Mouse (Mus musculus) MEL (cell line): Measurements from ENCODE around the gene Kidins220. TPM values are rescaled to one million over a fixed set of nuclear protein-coding genes. Genes with fewer than 3 reads are reported as not detected.

ENCODE experiments used
- DNase-seq: peaks from one replicate; pipeline ENCODE4 v3.0.0; 2011; ENCODE audit warnings: low read depth, low spot score
- H3K27ac ChIP-seq: 2 replicates; pipeline ENCODE4 v1.5.1; 2012; ENCODE audit warnings: low read depth, mild to moderate bottlenecking, control low read depth, low read length, moderate library complexity; ENCODE audit not compliant: control insufficient read depth
- H3K27me3 ChIP-seq, 2 experiments: fragments of 150-350 bp in 1 of 2; sonication (generic) in 1 of 2; 2 replicates each; pipeline ENCODE4 v1.6.1; 2012; ENCODE audit warnings: low read length in 2 of 2, mild to moderate bottlenecking in 2 of 2, improper control_type of control experiment in 1 of 2, moderate library complexity in 1 of 2; ENCODE audit not compliant: insufficient read depth in 2 of 2, control insufficient read depth in 1 of 2
- H3K36me3 ChIP-seq, 2 experiments: 2 replicates each; pipeline ENCODE4 v1.6.1; 2012 to 2014; ENCODE audit warnings: low read length in 2 of 2, improper control_type of control experiment in 1 of 2, inconsistent platforms in 1 of 2, mild to moderate bottlenecking in 1 of 2; ENCODE audit not compliant: insufficient read depth in 2 of 2, control insufficient read depth in 1 of 2
- H3K4me1 ChIP-seq, 2 experiments: fragments of 150-350 bp in 1 of 2; sonication (generic) in 1 of 2; 2 replicates each; pipeline ENCODE4 v1.6.1; 2012; ENCODE audit warnings: low read length in 2 of 2, improper control_type of control experiment in 1 of 2, mild to moderate bottlenecking in 1 of 2; ENCODE audit not compliant: insufficient read depth in 2 of 2, control insufficient read depth in 1 of 2
- H3K4me3 ChIP-seq, 2 experiments: fragments of 150-350 bp in 1 of 2; sonication (generic) in 1 of 2; 2 replicates each; pipeline ENCODE4 v1.5.1; 2012; ENCODE audit warnings: low read depth in 2 of 2, low read length in 2 of 2, mild to moderate bottlenecking in 2 of 2, moderate library complexity in 2 of 2, control low read depth in 1 of 2, improper control_type of control experiment in 1 of 2; ENCODE audit not compliant: control insufficient read depth in 1 of 2, insufficient read depth in 1 of 2
- H3K79me2 ChIP-seq: 2 replicates; pipeline ENCODE4 v1.6.1; 2012; ENCODE audit warnings: mild to moderate bottlenecking, low read length, moderate library complexity; ENCODE audit not compliant: control insufficient read depth, poor library complexity, insufficient read depth
- H3K9ac ChIP-seq: 2 replicates; pipeline ENCODE4 v1.6.1; 2012; ENCODE audit warnings: low read depth, mild to moderate bottlenecking, control low read depth, low read length, moderate library complexity; ENCODE audit not compliant: control insufficient read depth, poor library complexity, severe bottlenecking
- H3K9me3 ChIP-seq: fragments of 150-350 bp; sonication (generic); replicated peaks from 2 replicates; pipeline ENCODE4 v1.6.1; 2012; ENCODE audit warnings: mild to moderate bottlenecking, low read length, improper control_type of control experiment, moderate library complexity; ENCODE audit not compliant: insufficient read depth
- BHLHE40 ChIP-seq: IDR thresholded peaks from 2 replicates; pipeline ENCODE4 v1.6.1; 2012; ENCODE audit warnings: low read depth, mild to moderate bottlenecking, inconsistent platforms, low read length, improper control_type of control experiment, borderline replicate concordance
- CHD1 ChIP-seq: IDR thresholded peaks from 2 replicates; pipeline ENCODE4 v1.6.1; 2012; ENCODE audit warnings: low read depth, mild to moderate bottlenecking, inconsistent platforms, low read length, improper control_type of control experiment
- CHD2 ChIP-seq: IDR thresholded peaks from 2 replicates; pipeline ENCODE4 v1.6.1; 2011; ENCODE audit warnings: low read length, improper control_type of control experiment
- ETS1 ChIP-seq: IDR thresholded peaks from 2 replicates; pipeline ENCODE4 v1.6.1; 2012; ENCODE audit warnings: low read depth, mild to moderate bottlenecking, inconsistent platforms, low read length, improper control_type of control experiment, moderate library complexity
- GABPA ChIP-seq: IDR thresholded peaks from 2 replicates; pipeline ENCODE4 v1.6.1; 2012; ENCODE audit warnings: low read depth, mild to moderate bottlenecking, inconsistent platforms, low read length, improper control_type of control experiment, moderate library complexity
- KAT2A ChIP-seq: conservative IDR thresholded peaks from 2 replicates; pipeline ENCODE4 v1.6.1; 2012; ENCODE audit warnings: low read depth, low read length, improper control_type of control experiment, inconsistent platforms
- MAFK ChIP-seq: IDR thresholded peaks from 2 replicates; pipeline ENCODE4 v1.6.1; 2011; ENCODE audit warnings: low read depth, mild to moderate bottlenecking, low read length, improper control_type of control experiment, borderline replicate concordance
- MAX ChIP-seq: IDR thresholded peaks from 2 replicates; pipeline ENCODE4 v1.6.1; 2011; ENCODE audit warnings: low read length, improper control_type of control experiment
- MAZ ChIP-seq: IDR thresholded peaks from 2 replicates; pipeline ENCODE4 v1.6.1; 2012; ENCODE audit warnings: low read depth, mild to moderate bottlenecking, inconsistent platforms, low read length, improper control_type of control experiment
- MEF2A ChIP-seq: IDR thresholded peaks from 2 replicates; pipeline ENCODE4 v1.6.1; 2014; ENCODE audit warnings: low read depth, mild to moderate bottlenecking, inconsistent platforms, low read length, improper control_type of control experiment; ENCODE audit not compliant: poor library complexity, insufficient replicate concordance, severe bottlenecking; ENCODE audit errors: extremely low read depth
- MXI1 ChIP-seq: IDR thresholded peaks from 2 replicates; pipeline ENCODE4 v1.6.1; 2011; ENCODE audit warnings: mild to moderate bottlenecking, low read depth, low read length, improper control_type of control experiment
- MYC ChIP-seq: IDR thresholded peaks from 2 replicates; pipeline ENCODE4 v1.6.1; 2011; ENCODE audit warnings: low read depth, mild to moderate bottlenecking, low read length, improper control_type of control experiment, moderate library complexity
- NELFE ChIP-seq: IDR thresholded peaks from 2 replicates; pipeline ENCODE4 v1.6.1; 2011; ENCODE audit warnings: low read depth, low read length, improper control_type of control experiment
- NRF1 ChIP-seq: IDR thresholded peaks from 2 replicates; pipeline ENCODE4 v1.6.1; 2014; ENCODE audit warnings: low read depth, mild to moderate bottlenecking, inconsistent platforms, low read length, improper control_type of control experiment, moderate library complexity; ENCODE audit not compliant: poor library complexity, insufficient read depth, severe bottlenecking
- RAD21 ChIP-seq: IDR thresholded peaks from 2 replicates; pipeline ENCODE4 v1.6.1; 2011; ENCODE audit warnings: mild to moderate bottlenecking, low read depth, low read length, improper control_type of control experiment
- RCOR1 ChIP-seq: IDR thresholded peaks from 2 replicates; pipeline ENCODE4 v1.6.1; 2012; ENCODE audit warnings: low read depth, mild to moderate bottlenecking, inconsistent platforms, low read length, improper control_type of control experiment
- SIN3A ChIP-seq: IDR thresholded peaks from 2 replicates; pipeline ENCODE4 v1.6.1; 2012; ENCODE audit warnings: low read length, improper control_type of control experiment, inconsistent platforms
- UBTF ChIP-seq: IDR thresholded peaks from 2 replicates; pipeline ENCODE4 v1.6.1; 2012; ENCODE audit warnings: low read depth, mild to moderate bottlenecking, inconsistent platforms, low read length, improper control_type of control experiment, moderate library complexity, borderline replicate concordance; ENCODE audit not compliant: insufficient read depth
- ZKSCAN1 ChIP-seq: IDR thresholded peaks from 2 replicates; pipeline ENCODE4 v1.6.1; 2012; ENCODE audit warnings: low read depth, mild to moderate bottlenecking, inconsistent platforms, low read length, improper control_type of control experiment, moderate library complexity
- ZMIZ1 ChIP-seq: IDR thresholded peaks from 2 replicates; pipeline ENCODE4 v1.6.1; 2012; ENCODE audit warnings: low read depth, mild to moderate bottlenecking, inconsistent platforms, low read length, improper control_type of control experiment, moderate library complexity
- ZNF384 ChIP-seq: IDR thresholded peaks from 2 replicates; pipeline ENCODE4 v1.6.1; 2012; ENCODE audit warnings: low read depth, mild to moderate bottlenecking, inconsistent platforms, low read length, improper control_type of control experiment
- polyA plus RNA-seq, 2 experiments: library from polyadenylated mRNA; stranded (reverse) in 1 of 2; unstranded in 1 of 2; fragments of >175 nt in 1 of 2; fragments of >200 nt in 1 of 2; gene quantifications; 2 replicates each; pipeline versions ENCODE4 v1.2.1 to v1.2.4; 2012; ENCODE audit warnings: low replicate concordance in 2 of 2, low read depth in 1 of 2; ENCODE audit not compliant: insufficient read length in 2 of 2, insufficient read depth in 1 of 2, missing spikeins in 1 of 2
- total RNA-seq: library from RNA; depleted of rRNA; stranded (reverse); fragments of 300-350 nt; gene quantifications from 2 replicates; pipeline ENCODE4 v1.2.3, GENCODE M21; 2012

Kidins220 gene
- total and polyA plus RNA-seq, 3 experiments, result 26.2 to 124 (median 29.2) TPM

DNA sequence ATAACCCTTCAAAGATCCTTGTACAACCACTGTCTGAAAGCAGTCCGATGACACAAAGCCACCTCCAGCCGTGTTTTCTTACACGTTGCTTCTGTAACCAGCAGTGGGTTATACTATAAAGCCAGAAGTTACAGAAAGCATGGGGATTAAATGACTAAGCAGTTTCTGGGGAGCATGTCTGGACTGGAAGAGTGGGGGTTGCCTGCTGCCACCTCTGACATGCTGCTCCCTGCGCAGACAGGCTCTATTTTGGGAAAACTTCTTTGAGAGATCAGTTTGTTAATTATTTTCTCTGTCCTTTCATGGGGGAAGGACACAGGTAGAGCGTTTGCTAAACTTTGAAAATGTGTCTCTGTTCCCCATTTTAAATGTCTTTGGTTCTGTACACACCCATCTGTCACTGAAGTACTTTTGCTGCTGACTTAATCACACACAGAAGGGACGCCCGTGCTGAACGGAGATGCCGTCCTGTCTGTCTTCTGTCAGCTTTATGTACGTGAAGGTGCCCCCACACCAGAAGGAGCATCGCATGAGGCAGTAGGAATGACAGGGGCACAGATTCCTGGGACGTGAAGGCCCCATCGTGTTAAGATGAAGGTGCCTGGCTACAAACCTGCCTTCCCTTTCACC, 11.2 kb upstream of the Kidins220 start:
- Histone ChIP-seq H3K27ac (peak overlapping the region; percentile 60; the same call in 1 of the 2 replicates), H3K4me3 (no peak overlapping the region), H3K4me1 (peaks cover 0 to 6% of the 10 kb centered on the region in 2 experiments; a peak in 3 of 4 replicates), H3K9me3 (no peaks in the 10 kb centered on the region), H3K79me2 (no peaks in the 10 kb centered on the region)
- no peak for TF ChIP-seq CHD1
- no peak for TF ChIP-seq ZNF384
- no peak for TF ChIP-seq ZMIZ1
- TF ChIP-seq MEF2A, result no peak
- no peak for TF ChIP-seq KAT2A
- TF ChIP-seq MXI1, result peak; percentile 77
- no peak for TF ChIP-seq ETS1
- no peak for TF ChIP-seq ZKSCAN1
- no peak for TF ChIP-seq NRF1
- TF ChIP-seq UBTF, result no peak
- no peak for TF ChIP-seq CHD2
- TF ChIP-seq SIN3A, result peak; percentile 52; the same call in 1 of the 2 replicates
- TF ChIP-seq NELFE, result 0 out of 2 replicates have a peak, but pooled peaks have one; percentile 27
- no peak for TF ChIP-seq RCOR1
- TF ChIP-seq MAZ, result no peak
- TF ChIP-seq RAD21, result no peak
- peak; percentile 83; the same call in 1 of the 2 replicates for TF ChIP-seq MYC
- TF ChIP-seq MAX, result peak; percentile 64; the same call in 1 of the 2 replicates
- 0 out of 2 replicates have a peak, but pooled peaks have one; percentile 54 for TF ChIP-seq MAFK
- TF ChIP-seq BHLHE40, result no peak
- TF ChIP-seq GABPA, result 0 out of 2 replicates have a peak, but pooled peaks have one; percentile 47
- TF ChIP-seq, all 39 proteins: peak for 7
- peak; percentile 61 for DNase-seq
- H3K9ac ChIP-seq, result peak overlapping the region; percentile 41
- H3K36me3 ChIP-seq, result peaks cover 0 to 6% of the 10 kb centered on the region in 2 experiments; a peak in 2 of 4 replicates
- no peaks in the 10 kb centered on the region for H3K27me3 ChIP-seq
